Mouse (Mus musculus): Measurements from ENCODE around the gene Mtss1l. TPM values are rescaled to one million over a fixed set of nuclear protein-coding genes. Genes with fewer than 3 reads are reported as not detected.

Mtss1l gene
- polyA plus RNA-seq, 1 experiment, result 7.1 TPM

DNA sequence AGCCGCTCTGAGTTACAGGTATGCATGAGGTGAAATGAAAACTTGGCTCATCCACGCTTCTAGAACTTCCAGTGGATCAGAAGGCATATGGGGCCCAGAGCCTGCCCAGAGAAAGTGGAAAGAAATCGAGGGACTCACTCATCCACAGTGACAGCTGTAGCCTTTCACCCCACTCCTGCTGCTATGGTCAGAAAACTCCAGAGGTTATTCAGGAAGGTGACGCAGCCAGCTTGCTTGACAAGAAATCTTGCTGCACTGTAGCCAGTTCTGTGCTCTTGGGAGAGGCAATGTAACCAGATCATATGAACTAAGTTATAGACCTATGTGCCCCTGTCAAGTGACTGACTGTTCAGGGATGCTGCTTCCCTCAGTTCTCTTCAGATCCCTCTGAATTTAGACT lies 25.2 kb upstream of the Mtss1l start:
- Histone ChIP-seq H3K36me3 (ENCODE audit: control insufficient read depth, insufficient read depth, low read length, poor library complexity, severe bottlenecking) (peaks cover 36% of the 10 kb centered on the region), H3K27ac (ENCODE audit: insufficient read depth, low read length) (no peak overlapping the region), H3K4me1 (ENCODE audit: control insufficient read depth, insufficient read depth, low read length) (no peaks in the 10 kb centered on the region), H3K4me3 (ENCODE audit: low read depth, low read length) (no peak overlapping the region), H3K9me3 (replicated peaks; ENCODE audit: control insufficient read depth, insufficient read depth, low read length, poor library complexity, severe bottlenecking) (no peaks in the 10 kb centered on the region), H3K27me3 (ENCODE audit: control insufficient read depth, insufficient read depth, low read length, poor library complexity, severe bottlenecking) (no peaks in the 10 kb centered on the region), H3K9ac (ENCODE audit: low read depth, poor library complexity, severe bottlenecking) (no peak overlapping the region)
- no peak for TF ChIP-seq POLR2A (IDR thresholded peaks at IDR 0.05; ENCODE audit: insufficient read depth, low read length)
- no peak for TF ChIP-seq EP300 (IDR thresholded peaks at IDR 0.05; ENCODE audit: insufficient read depth, low read depth, low read length)
- TF ChIP-seq CTCF (IDR thresholded peaks at IDR 0.05; ENCODE audit: low read depth, low read length), result no peak

DNA sequence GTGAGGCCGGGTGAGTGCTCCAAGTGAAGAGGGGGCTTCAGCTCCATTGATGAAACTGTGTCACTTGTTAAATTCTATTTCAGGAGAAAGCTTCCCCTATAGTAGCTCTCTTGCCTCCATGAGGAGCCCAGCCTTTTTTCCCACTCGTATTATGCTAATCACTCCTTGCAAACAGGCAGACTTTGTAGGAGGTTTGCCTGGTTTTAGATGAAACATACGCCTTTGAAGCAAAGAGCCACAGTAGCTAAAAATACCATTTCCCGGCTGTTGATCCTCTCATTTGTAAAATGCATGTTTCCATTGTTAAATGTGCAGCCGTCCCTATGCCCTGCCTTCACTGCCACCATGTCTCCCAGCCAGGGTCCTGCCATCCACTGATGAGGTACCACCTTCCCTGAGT lies 23.7 kb upstream of the Mtss1l start:
- H3K9ac ChIP-seq (ENCODE audit: low read depth, poor library complexity, severe bottlenecking), result no peak overlapping the region
- H3K36me3 ChIP-seq (ENCODE audit: control insufficient read depth, insufficient read depth, low read length, poor library complexity, severe bottlenecking), result peaks cover 31% of the 10 kb centered on the region
- no peaks in the 10 kb centered on the region for H3K9me3 ChIP-seq (replicated peaks; ENCODE audit: control insufficient read depth, insufficient read depth, low read length, poor library complexity, severe bottlenecking)
- H3K27ac ChIP-seq (ENCODE audit: insufficient read depth, low read length), result no peak overlapping the region
- H3K4me3 ChIP-seq (ENCODE audit: low read depth, low read length), result no peak overlapping the region
- TF ChIP-seq EP300 (IDR thresholded peaks at IDR 0.05; ENCODE audit: insufficient read depth, low read depth, low read length) (no peak), CTCF (IDR thresholded peaks at IDR 0.05; ENCODE audit: low read depth, low read length) (no peak), POLR2A (IDR thresholded peaks at IDR 0.05; ENCODE audit: insufficient read depth, low read length) (no peak)
- H3K4me1 ChIP-seq (ENCODE audit: control insufficient read depth, insufficient read depth, low read length), result no peaks in the 10 kb centered on the region
- no peaks in the 10 kb centered on the region for H3K27me3 ChIP-seq (ENCODE audit: control insufficient read depth, insufficient read depth, low read length, poor library complexity, severe bottlenecking)

DNA sequence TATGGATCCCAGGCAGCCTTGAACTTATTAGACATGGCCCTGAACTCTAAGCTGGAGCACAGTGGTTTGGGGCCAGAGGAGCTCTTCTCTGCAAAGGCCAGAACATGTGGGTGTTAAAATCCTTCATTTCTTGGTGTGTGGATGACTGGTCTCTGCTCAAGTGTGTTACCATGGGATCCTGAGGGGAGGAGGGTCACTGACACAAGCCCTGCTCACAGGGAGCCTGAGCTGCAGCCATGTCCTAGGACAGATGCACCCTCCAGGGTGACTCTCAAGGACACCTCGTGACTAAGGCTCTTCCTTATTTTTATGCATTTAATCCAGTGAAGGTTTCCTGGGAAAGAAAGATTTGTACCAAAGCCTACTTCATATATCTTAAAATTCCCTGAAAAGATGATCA lies 23.2 kb upstream of the Mtss1l start:
- H3K27me3 ChIP-seq (ENCODE audit: control insufficient read depth, insufficient read depth, low read length, poor library complexity, severe bottlenecking), result no peaks in the 10 kb centered on the region
- H3K9ac ChIP-seq (ENCODE audit: low read depth, poor library complexity, severe bottlenecking), result no peak overlapping the region
- TF ChIP-seq EP300 (IDR thresholded peaks at IDR 0.05; ENCODE audit: insufficient read depth, low read depth, low read length) (no peak), POLR2A (IDR thresholded peaks at IDR 0.05; ENCODE audit: insufficient read depth, low read length) (no peak), CTCF (IDR thresholded peaks at IDR 0.05; ENCODE audit: low read depth, low read length) (no peak)
- no peaks in the 10 kb centered on the region for H3K4me1 ChIP-seq (ENCODE audit: control insufficient read depth, insufficient read depth, low read length)
- no peaks in the 10 kb centered on the region for H3K9me3 ChIP-seq (replicated peaks; ENCODE audit: control insufficient read depth, insufficient read depth, low read length, poor library complexity, severe bottlenecking)
- H3K36me3 ChIP-seq (ENCODE audit: control insufficient read depth, insufficient read depth, low read length, poor library complexity, severe bottlenecking), result peaks cover 26% of the 10 kb centered on the region
- H3K27ac ChIP-seq (ENCODE audit: insufficient read depth, low read length), result no peak overlapping the region
- H3K4me3 ChIP-seq (ENCODE audit: low read depth, low read length), result no peak overlapping the region

DNA sequence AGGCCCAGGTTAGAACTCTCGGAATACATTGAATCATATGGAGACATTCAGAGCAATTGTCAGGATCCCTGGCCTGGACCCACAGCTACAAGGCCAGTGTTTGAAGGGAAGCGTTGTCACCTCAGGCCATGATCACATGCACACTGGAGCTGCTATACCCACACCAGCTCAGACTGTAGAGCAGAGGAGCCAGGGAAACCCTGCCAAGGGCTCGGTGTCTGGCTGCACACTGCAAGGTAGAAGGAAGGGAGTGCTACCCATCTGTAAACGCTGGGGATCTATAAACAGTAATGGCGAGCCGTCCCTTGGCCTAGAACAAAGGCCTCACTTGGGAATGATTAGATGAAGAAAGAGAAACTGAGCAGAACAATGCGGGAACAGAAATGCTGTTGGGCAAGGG lies 21.8 kb upstream of the Mtss1l start:
- no peak overlapping the region for H3K27ac ChIP-seq (ENCODE audit: insufficient read depth, low read length)
- peaks cover 23% of the 10 kb centered on the region for H3K36me3 ChIP-seq (ENCODE audit: control insufficient read depth, insufficient read depth, low read length, poor library complexity, severe bottlenecking)
- no peaks in the 10 kb centered on the region for H3K9me3 ChIP-seq (replicated peaks; ENCODE audit: control insufficient read depth, insufficient read depth, low read length, poor library complexity, severe bottlenecking)
- H3K9ac ChIP-seq (ENCODE audit: low read depth, poor library complexity, severe bottlenecking), result no peak overlapping the region
- H3K4me1 ChIP-seq (ENCODE audit: control insufficient read depth, insufficient read depth, low read length), result no peaks in the 10 kb centered on the region
- H3K27me3 ChIP-seq (ENCODE audit: control insufficient read depth, insufficient read depth, low read length, poor library complexity, severe bottlenecking), result no peaks in the 10 kb centered on the region
- no peak overlapping the region for H3K4me3 ChIP-seq (ENCODE audit: low read depth, low read length)
- TF ChIP-seq POLR2A (IDR thresholded peaks at IDR 0.05; ENCODE audit: insufficient read depth, low read length) (no peak), CTCF (IDR thresholded peaks at IDR 0.05; ENCODE audit: low read depth, low read length) (no peak), EP300 (IDR thresholded peaks at IDR 0.05; ENCODE audit: insufficient read depth, low read depth, low read length) (no peak)

DNA sequence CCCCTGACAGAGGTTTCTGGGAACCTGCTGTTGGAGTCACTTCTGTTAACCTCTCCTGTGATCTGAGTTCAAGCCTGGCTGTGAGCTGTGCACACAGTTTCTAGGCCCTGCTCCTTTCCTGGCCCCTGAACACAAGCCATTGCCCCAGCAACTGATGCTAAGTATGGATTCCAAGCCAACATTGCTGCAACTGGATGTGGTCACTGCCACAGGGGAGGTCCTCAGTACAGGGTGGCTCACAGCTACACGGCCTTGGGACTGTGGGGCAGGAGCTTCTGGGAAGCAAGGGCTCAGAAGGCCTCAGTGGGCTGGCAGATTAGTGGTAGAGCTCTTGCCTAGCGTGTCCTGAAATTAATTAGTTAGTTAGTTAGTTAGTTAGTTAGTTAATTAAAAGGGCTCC lies 20.7 kb upstream of the Mtss1l start:
- Histone ChIP-seq H3K4me1 (ENCODE audit: control insufficient read depth, insufficient read depth, low read length) (no peaks in the 10 kb centered on the region), H3K27me3 (ENCODE audit: control insufficient read depth, insufficient read depth, low read length, poor library complexity, severe bottlenecking) (no peaks in the 10 kb centered on the region), H3K9ac (ENCODE audit: low read depth, poor library complexity, severe bottlenecking) (no peak overlapping the region), H3K9me3 (replicated peaks; ENCODE audit: control insufficient read depth, insufficient read depth, low read length, poor library complexity, severe bottlenecking) (no peaks in the 10 kb centered on the region), H3K27ac (ENCODE audit: insufficient read depth, low read length) (no peak overlapping the region), H3K36me3 (ENCODE audit: control insufficient read depth, insufficient read depth, low read length, poor library complexity, severe bottlenecking) (peaks cover 19% of the 10 kb centered on the region), H3K4me3 (ENCODE audit: low read depth, low read length) (no peak overlapping the region)
- TF ChIP-seq EP300 (IDR thresholded peaks at IDR 0.05; ENCODE audit: insufficient read depth, low read depth, low read length), result no peak
- TF ChIP-seq POLR2A (IDR thresholded peaks at IDR 0.05; ENCODE audit: insufficient read depth, low read length), result no peak
- TF ChIP-seq CTCF (IDR thresholded peaks at IDR 0.05; ENCODE audit: low read depth, low read length), result no peak

DNA sequence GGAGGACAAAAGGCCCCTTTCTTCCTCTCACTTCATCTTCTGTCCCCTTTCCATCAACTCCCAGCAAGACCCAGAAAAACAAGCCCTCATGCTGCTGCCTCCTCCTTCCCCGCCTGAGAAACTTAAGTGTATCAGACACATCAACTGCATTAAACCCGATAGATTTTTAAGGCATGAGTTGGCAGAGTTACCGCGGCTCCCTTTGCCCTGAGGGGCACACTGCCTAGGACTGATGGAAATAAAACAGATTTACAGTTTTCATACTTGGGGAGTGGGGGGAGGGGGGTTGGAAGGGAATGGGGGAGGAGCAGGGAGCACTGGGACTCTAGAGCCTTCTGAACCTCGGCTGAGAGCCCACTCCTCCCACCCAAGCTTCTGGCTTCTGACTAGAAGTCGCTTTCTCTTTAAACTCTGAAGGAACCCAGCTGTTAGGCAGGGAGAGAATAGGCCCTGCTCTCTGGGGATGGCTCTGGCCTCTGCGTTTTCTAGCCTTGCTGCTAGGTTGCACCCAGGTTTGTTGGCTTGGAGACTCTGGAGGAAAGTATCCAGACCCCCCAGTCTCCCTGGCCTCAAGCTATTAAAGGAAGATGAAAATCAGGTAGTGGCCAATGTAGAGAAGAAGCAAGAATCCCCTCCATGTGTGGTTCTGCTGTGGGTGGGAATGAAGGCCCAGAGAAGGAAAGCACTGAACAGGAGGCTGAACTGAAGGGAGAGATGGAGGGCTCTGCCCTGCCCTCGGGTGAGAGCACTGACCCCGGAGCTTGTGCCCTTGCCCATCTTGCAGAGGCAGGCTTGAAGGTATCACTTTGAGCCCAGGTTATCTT lies 18.4 kb upstream of the Mtss1l start:
- no peaks in the 10 kb centered on the region for H3K9me3 ChIP-seq (replicated peaks; ENCODE audit: control insufficient read depth, insufficient read depth, low read length, poor library complexity, severe bottlenecking)
- H3K4me3 ChIP-seq (ENCODE audit: low read depth, low read length), result no peak overlapping the region
- peaks cover 6% of the 10 kb centered on the region for H3K36me3 ChIP-seq (ENCODE audit: control insufficient read depth, insufficient read depth, low read length, poor library complexity, severe bottlenecking)
- no peak overlapping the region for H3K27ac ChIP-seq (ENCODE audit: insufficient read depth, low read length)
- H3K27me3 ChIP-seq (ENCODE audit: control insufficient read depth, insufficient read depth, low read length, poor library complexity, severe bottlenecking), result no peaks in the 10 kb centered on the region
- H3K9ac ChIP-seq (ENCODE audit: low read depth, poor library complexity, severe bottlenecking), result no peak overlapping the region
- no peaks in the 10 kb centered on the region for H3K4me1 ChIP-seq (ENCODE audit: control insufficient read depth, insufficient read depth, low read length)
- TF ChIP-seq EP300 (IDR thresholded peaks at IDR 0.05; ENCODE audit: insufficient read depth, low read depth, low read length), result no peak
- no peak for TF ChIP-seq CTCF (IDR thresholded peaks at IDR 0.05; ENCODE audit: low read depth, low read length)
- TF ChIP-seq POLR2A (IDR thresholded peaks at IDR 0.05; ENCODE audit: insufficient read depth, low read length), result no peak
